In the genomic region with DNA sequence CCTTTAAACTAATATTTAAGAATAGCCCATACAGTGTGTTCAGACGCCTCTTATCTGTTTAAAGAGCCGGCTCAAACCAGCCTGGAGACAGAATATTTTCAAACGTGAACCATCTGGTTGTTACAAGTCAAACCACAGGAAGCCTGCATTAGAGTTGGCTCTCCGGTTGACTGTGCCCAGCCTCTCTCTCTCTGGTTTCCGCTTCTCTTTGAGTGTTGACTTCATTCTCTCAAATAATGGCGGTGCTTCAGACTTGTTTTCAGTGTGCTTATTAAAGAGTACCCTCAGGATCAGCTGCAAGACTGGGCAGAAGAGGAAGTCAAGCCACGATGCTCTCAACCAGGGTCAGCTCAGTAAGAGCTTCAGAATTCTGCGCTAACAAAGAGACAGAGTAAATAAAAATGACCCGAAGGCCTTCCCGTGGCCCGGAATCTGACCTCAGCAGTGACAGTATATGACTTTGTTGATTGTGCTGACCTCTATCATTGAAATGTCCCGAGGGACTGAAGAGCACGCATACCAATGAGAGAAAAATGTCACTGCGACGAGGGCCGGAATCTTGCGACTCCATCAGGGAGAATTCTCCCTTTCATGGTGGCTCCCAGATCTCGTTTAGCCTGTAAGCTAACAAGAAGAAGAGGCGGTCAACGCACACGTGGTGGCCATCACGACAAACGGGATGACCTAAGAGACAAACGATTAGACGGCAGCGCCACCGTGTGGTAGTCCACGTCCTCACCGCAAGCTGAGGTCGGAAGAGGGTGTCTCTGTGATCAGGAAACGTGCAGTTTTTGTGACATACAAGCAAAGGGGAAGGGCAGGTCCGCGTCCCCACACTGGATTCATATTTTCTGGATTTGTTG, we compare ENCODE assay signal across 8 mouse cellular contexts. TPM values are rescaled to one million over a fixed set of nuclear protein-coding genes. Genes with fewer than 3 reads are reported as not detected.
DNase-seq lines count a peak whose midpoint lies in the region; ATAC-seq and TF ChIP-seq lines count a peak whose summit lies in the region.

No protein-coding gene starts in this region.

- intact Hi-C loops in heart, postnatal 10 days (cut with DNase I) = loop anchor here (1.0 to 5.0 kb wide), 4 partner anchors 72 to 208 kb away; no protein-coding TSS in a partner anchor

- H3K4me1 ChIP-seq in E14TG2a.4 (replicated peaks; ENCODE audit: low read depth, low read length) = peaks cover 37% of the 10 kb centered on the region
- H3K4me1 ChIP-seq in forebrain, embryonic 13.5 days = peaks cover 14% of the 10 kb centered on the region; the same call in 1 of the 2 replicates
- peaks cover 9% of the 10 kb centered on the region for H3K4me1 ChIP-seq in liver, embryonic 16.5 days (ENCODE audit: control insufficient read depth, low read depth, low read length)
- peaks cover 5% of the 10 kb centered on the region; the same call in 1 of the 2 replicates for H3K4me1 ChIP-seq in neural tube, embryonic 12.5 days
- H3K4me1 ChIP-seq in stomach, postnatal 0 days (replicated peaks; ENCODE audit: control insufficient read depth, insufficient read depth) = 0 out of 2 replicates have a peak, but pooled peaks cover 2% of the 10 kb centered on the region

- ATAC-seq in cerebellum, adult (ENCODE audit: insufficient number of reproducible peaks, low FRiP score, low TSS enrichment) = peak; percentile 79
- ATAC-seq in forebrain, embryonic 13.5 days = peak; percentile 85
- ATAC-seq in liver, embryonic 16.5 days (ENCODE audit: low read depth) = peak; percentile 73
- ATAC-seq in neural tube, embryonic 12.5 days (ENCODE audit: low FRiP score, low read depth) = peak; percentile 71
- peak; percentile 83 for ATAC-seq in stomach, postnatal 0 days (ENCODE audit: low FRiP score, low TSS enrichment)

- H3K9me3 ChIP-seq in E14TG2a.4 (ENCODE audit: low read length) = peaks cover 3% of the 10 kb centered on the region; the same call in 1 of the 2 replicates
- no peaks in the 10 kb centered on the region; the same call in 1 of the 2 replicates for H3K9me3 ChIP-seq in forebrain, embryonic 13.5 days (replicated peaks)
- H3K9me3 ChIP-seq in liver, embryonic 16.5 days (replicated peaks; ENCODE audit: control insufficient read depth, low read length) = no peaks in the 10 kb centered on the region
- 0 out of 2 replicates have a peak, but pooled peaks cover 5% of the 10 kb centered on the region for H3K9me3 ChIP-seq in neural tube, embryonic 12.5 days
- no peaks in the 10 kb centered on the region for H3K9me3 ChIP-seq in stomach, postnatal 0 days (ENCODE audit: control insufficient read depth, low read length)

- H3K4me3 ChIP-seq in E14TG2a.4 (replicated peaks; ENCODE audit: low read length) = peak overlapping the region; percentile 39; the same call in 1 of the 2 replicates
- peak overlapping the region; percentile 28 for H3K4me3 ChIP-seq in forebrain, embryonic 13.5 days
- H3K4me3 ChIP-seq in liver, embryonic 16.5 days (ENCODE audit: low read depth, low read length) = peak overlapping the region; percentile 40
- H3K4me3 ChIP-seq in neural tube, embryonic 12.5 days = peak overlapping the region; percentile 15; the same call in 1 of the 2 replicates
- H3K4me3 ChIP-seq in stomach, postnatal 0 days (ENCODE audit: low read depth, low read length) = peak overlapping the region; percentile 25

- peaks cover 36% of the 10 kb centered on the region for H3K27me3 ChIP-seq in E14TG2a.4 (ENCODE audit: insufficient read depth, low read length)
- peaks cover 7% of the 10 kb centered on the region; the same call in 1 of the 2 replicates for H3K27me3 ChIP-seq in forebrain, embryonic 13.5 days
- no peaks in the 10 kb centered on the region for H3K27me3 ChIP-seq in liver, embryonic 16.5 days (ENCODE audit: control insufficient read depth, insufficient read depth, low read depth, low read length)
- H3K27me3 ChIP-seq in neural tube, embryonic 12.5 days (replicated peaks) = no peaks in the 10 kb centered on the region
- H3K27me3 ChIP-seq in stomach, postnatal 0 days (ENCODE audit: control insufficient read depth, insufficient read depth, low read length) = no peaks in the 10 kb centered on the region

- whole genome bisulfite sequencing in forebrain, embryonic 13.5 days = 25% methylated on average over 33 of the region's 33 CpGs
- 3% methylated on average over 33 of the region's 33 CpGs for WGBS in liver, embryonic 16.5 days (ENCODE audit: insufficient replicate concordance)
- WGBS in neural tube, embryonic 12.5 days = 22% methylated on average over 33 of the region's 33 CpGs
- WGBS in stomach, postnatal 0 days = 8% methylated on average over 33 of the region's 33 CpGs

- H3K4me2 ChIP-seq in forebrain, embryonic 13.5 days = peak overlapping the region; percentile 57
- peak overlapping the region; percentile 66 for H3K4me2 ChIP-seq in liver, embryonic 16.5 days (ENCODE audit: low read depth, low read length)
- peak overlapping the region; percentile 56 for H3K4me2 ChIP-seq in neural tube, embryonic 12.5 days (replicated peaks)
- H3K4me2 ChIP-seq in stomach, postnatal 0 days (replicated peaks; ENCODE audit: low read depth) = peak overlapping the region; percentile 51

- TF ChIP-seq CTCF in E14TG2a.4 (conservative IDR thresholded peaks at IDR 0.05; ENCODE audit: low read length) = peak; percentile 73
- peak; percentile 98 for TF ChIP-seq CTCF in stomach, postnatal 0 days (IDR thresholded peaks at IDR 0.05; ENCODE audit: low read depth)

- H3K9ac ChIP-seq in forebrain, embryonic 13.5 days = peak overlapping the region; percentile 51; the same call in 1 of the 2 replicates
- H3K9ac ChIP-seq in liver, embryonic 16.5 days (ENCODE audit: low read depth, low read length) = 0 out of 2 replicates have a peak overlapping the region, but pooled peaks have one; percentile 10
- no peak overlapping the region for H3K9ac ChIP-seq in neural tube, embryonic 12.5 days
- H3K9ac ChIP-seq in stomach, postnatal 0 days (ENCODE audit: low read length) = no peak overlapping the region

- H3K36me3 ChIP-seq in E14TG2a.4 (ENCODE audit: insufficient read depth, low read length) = no peaks in the 10 kb centered on the region
- no peaks in the 10 kb centered on the region for H3K36me3 ChIP-seq in forebrain, embryonic 13.5 days (ENCODE audit: poor library complexity, severe bottlenecking)
- H3K36me3 ChIP-seq in liver, embryonic 16.5 days (ENCODE audit: control insufficient read depth, insufficient read depth) = no peaks in the 10 kb centered on the region
- no peaks in the 10 kb centered on the region for H3K36me3 ChIP-seq in neural tube, embryonic 12.5 days
- H3K36me3 ChIP-seq in stomach, postnatal 0 days (ENCODE audit: control insufficient read depth, insufficient read depth, low read length) = no peaks in the 10 kb centered on the region

- no peak overlapping the region for H3K27ac ChIP-seq in forebrain, embryonic 13.5 days
- H3K27ac ChIP-seq in liver, embryonic 16.5 days (ENCODE audit: low read length) = peak overlapping the region; percentile 21; the same call in 1 of the 2 replicates
- no peak overlapping the region for H3K27ac ChIP-seq in neural tube, embryonic 12.5 days
- no peak overlapping the region for H3K27ac ChIP-seq in stomach, postnatal 0 days (replicated peaks)

- DNase-seq in heart, postnatal 10 days = peak; percentile 91 to 95
- peak; percentile 96 to 97 for DNase-seq in kidney, postnatal 4 days
- peak; percentile 86 for DNase-seq in stomach, postnatal 0 days (ENCODE audit: low spot score)

- no peak for TF ChIP-seq EP300 in stomach, postnatal 0 days (optimal IDR thresholded peaks at IDR 0.05)

RNA-seq across cellular contexts. Expression of a gene that starts 55.3 kb away (rescaled TPM):
- 242 and 248 TPM in 2 replicates for polyA plus RNA-seq in forebrain, embryonic 13.5 days (2015; fragmentation: Nextera tagmentation; extraction: Ambion mirVana)
- 10 to 100 TPM; 55.7 to 61.6 TPM for total RNA-seq in heart, postnatal 10 days (2021)
- 49.4 and 50.5 TPM in 2 replicates for polyA plus RNA-seq in liver, embryonic 16.5 days (2015; fragmentation: Nextera tagmentation; extraction: Ambion mirVana)
- 216 and 225 TPM in 2 replicates for polyA plus RNA-seq in neural tube, embryonic 12.5 days (2016; fragmentation: Nextera tagmentation; extraction: Ambion mirVana)
- polyA plus RNA-seq in stomach, postnatal 0 days (2015; fragmentation: Nextera tagmentation; extraction: Ambion mirVana) = 52.5 and 53.6 TPM in 2 replicates

Comparison
In these comparisons a context has a peak if more than half of its experiments do, and no peak if none do; other contexts are left out.
1. H3K9ac ChIP-seq: peak in forebrain, embryonic 13.5 days (single experiment) and liver, embryonic 16.5 days (single experiment); none in neural tube, embryonic 12.5 days (single experiment) and stomach, postnatal 0 days (single experiment).
2. Peak in every context shown above with its lines, with median percentiles within 50 percentile points of each other: H3K4me3 ChIP-seq, ATAC-seq, H3K4me2 ChIP-seq and DNase-seq.